15 mouse cellular contexts compared by ENCODE assay signal in the genomic region with DNA sequence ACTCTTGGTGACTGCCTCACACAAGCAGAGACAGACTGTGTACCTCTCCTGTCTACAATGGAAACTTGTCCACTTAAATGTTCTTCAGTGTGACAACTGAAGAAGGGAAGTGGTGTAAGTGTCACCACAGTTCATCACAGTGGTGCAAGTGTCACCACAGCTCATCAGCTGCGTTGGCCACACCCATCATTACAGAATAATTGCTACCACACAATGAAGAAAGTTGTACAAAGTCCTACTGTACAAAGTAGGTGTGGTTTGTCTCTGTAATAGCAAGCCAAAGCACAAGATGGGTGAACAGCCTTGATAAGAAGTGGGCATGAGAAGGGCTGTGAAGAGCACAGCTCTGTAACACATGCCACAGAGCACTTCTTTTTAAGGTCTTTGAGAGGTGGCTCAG. TPM values are rescaled to one million over a fixed set of nuclear protein-coding genes. Genes with fewer than 3 reads are reported as not detected.
A peak's percentile ranks its signal among the peaks of the same experiment; 100 is the strongest.
DNase-seq lines count a peak whose midpoint lies in the region; ATAC-seq and TF ChIP-seq lines count a peak whose summit lies in the region.
"Had no signal": no experiment of that assay in that cellular context is flagged by ENCODE, and none has a peak within 500 bp of the region (broad histone marks: within the 10 kb centered on the region; RNA-seq: fewer than 3 reads in every experiment).

No protein-coding gene starts in this region.

- no peak overlapping the region for H3K4me3 ChIP-seq in intestine, postnatal 0 days (ENCODE audit: low read depth, low read length)
- H3K4me3 ChIP-seq in midbrain, embryonic 13.5 days (replicated peaks) = no peak overlapping the region
- H3K4me3 ChIP-seq: gastrocnemius, adult 2 months; heart, embryonic 10.5 days had no signal

- no peaks in the 10 kb centered on the region for H3K27me3 ChIP-seq in intestine, postnatal 0 days (replicated peaks; ENCODE audit: control insufficient read depth, insufficient read depth, low read length)
- H3K27me3 ChIP-seq in midbrain, embryonic 13.5 days = no peaks in the 10 kb centered on the region

- WGBS in intestine, postnatal 0 days = 51% methylated on average over 1 of the region's 1 CpGs
- 95% methylated on average over 1 of the region's 1 CpGs for WGBS in midbrain, embryonic 13.5 days

- H3K4me2 ChIP-seq in intestine, postnatal 0 days (replicated peaks; ENCODE audit: low read depth) = no peak overlapping the region
- no peak overlapping the region for H3K4me2 ChIP-seq in midbrain, embryonic 13.5 days (replicated peaks)

- ATAC-seq in CD4-positive, CD25-positive, alpha-beta regulatory T cell, adult 4 months = peak; percentile 79
- ATAC-seq in activated CD4-positive, CD25-positive, alpha-beta regulatory T cell, adult 4 months = peak; percentile 85
- ATAC-seq in intestine, postnatal 0 days = peak; percentile 80
- no peak for ATAC-seq in midbrain, embryonic 13.5 days

- no peak for TF ChIP-seq CTCF in intestine, postnatal 0 days (IDR thresholded peaks at IDR 0.05; ENCODE audit: low read depth)

- peak; percentile 26 to 32 for DNase-seq in monocyte, adult 2 months (ENCODE audit: low read depth in 1 of 2, low spot score in 2 of 2)
- no peak for DNase-seq in embryo, embryonic 10.5 days (ENCODE audit: low spot score)
- DNase-seq in adipocyte (ENCODE audit: low spot score) = no peak
- DNase-seq: cerebellum, adult 9-10 months; gastrocnemius, adult 2 months; heart, postnatal 4 days; kidney, adult 11 months had no signal

- peaks cover 12% of the 10 kb centered on the region; the same call in 1 of the 2 replicates for H3K4me1 ChIP-seq in intestine, postnatal 0 days (replicated peaks; ENCODE audit: control insufficient read depth, insufficient read depth, low read length)
- peaks cover 27% of the 10 kb centered on the region for H3K4me1 ChIP-seq in midbrain, embryonic 13.5 days (replicated peaks)

- no peak overlapping the region; the same call in 1 of the 2 replicates for H3K27ac ChIP-seq in intestine, postnatal 0 days (ENCODE audit: low read depth, low read length)
- no peak overlapping the region for H3K27ac ChIP-seq in midbrain, embryonic 13.5 days
- H3K27ac ChIP-seq: gastrocnemius, adult 2 months; heart, embryonic 10.5 days had no signal

- 0 out of 2 replicates have a peak, but pooled peaks cover 2% of the 10 kb centered on the region for H3K36me3 ChIP-seq in intestine, postnatal 0 days (ENCODE audit: control insufficient read depth, insufficient read depth)
- H3K36me3 ChIP-seq in midbrain, embryonic 13.5 days = peaks cover 4% of the 10 kb centered on the region; the same call in 1 of the 2 replicates

- no peak overlapping the region for H3K9ac ChIP-seq in intestine, postnatal 0 days (ENCODE audit: low read depth, low read length)
- H3K9ac ChIP-seq in midbrain, embryonic 13.5 days (replicated peaks) = no peak overlapping the region

- H3K9me3 ChIP-seq in intestine, postnatal 0 days (ENCODE audit: control insufficient read depth) = no peaks in the 10 kb centered on the region
- H3K9me3 ChIP-seq in midbrain, embryonic 13.5 days = no peaks in the 10 kb centered on the region
- H3K9me3 ChIP-seq: heart, embryonic 10.5 days had no signal

RNA-seq across cellular contexts. Expression of gene Gm49361, which starts 33.0 kb away (rescaled TPM):
- polyA plus RNA-seq in CD4-positive, CD25-positive, alpha-beta regulatory T cell, adult 4 months (2017; shearing (Covaris generic)) = not detected
- polyA plus RNA-seq in activated CD4-positive, CD25-positive, alpha-beta regulatory T cell, adult 4 months (2017; shearing (Covaris generic)) = not detected
- not detected in 2 replicates for polyA plus RNA-seq in intestine, postnatal 0 days (2015; fragmentation: Nextera tagmentation; extraction: Ambion mirVana)
- not detected in 2 replicates for polyA plus RNA-seq in midbrain, embryonic 13.5 days (2015; fragmentation: Nextera tagmentation; extraction: Ambion mirVana)
- polyA plus RNA-seq: brain, embryonic 14.5 days; embryonic facial prominence, embryonic 11.5 days; forebrain, embryonic 11.5 days; heart, embryonic 10.5 days had no signal

RNA-seq across cellular contexts. Expression of gene Lats2, which starts 45.3 kb away (rescaled TPM):
- polyA plus RNA-seq in CD4-positive, CD25-positive, alpha-beta regulatory T cell, adult 4 months (2017; shearing (Covaris generic)) = 10 to 100 TPM; 25.6 to 25.8 TPM
- polyA plus RNA-seq in activated CD4-positive, CD25-positive, alpha-beta regulatory T cell, adult 4 months (2017; shearing (Covaris generic)) = 10 to 100 TPM; 17.9 to 20.7 TPM
- 8.6 and 9.6 TPM in 2 replicates for polyA plus RNA-seq in intestine, postnatal 0 days (2015; fragmentation: Nextera tagmentation; extraction: Ambion mirVana)
- 7.8 and 9.6 TPM in 2 replicates for polyA plus RNA-seq in midbrain, embryonic 13.5 days (2015; fragmentation: Nextera tagmentation; extraction: Ambion mirVana)

RNA-seq across cellular contexts. Expression of gene Xpo4, which starts 47.7 kb away (rescaled TPM):
- polyA plus RNA-seq in CD4-positive, CD25-positive, alpha-beta regulatory T cell, adult 4 months (2017; shearing (Covaris generic)) = 10 to 100 TPM; 26.9 to 29.6 TPM
- 10 to 100 TPM; 21.2 to 28.7 TPM for polyA plus RNA-seq in activated CD4-positive, CD25-positive, alpha-beta regulatory T cell, adult 4 months (2017; shearing (Covaris generic))
- 6.2 and 7.3 TPM in 2 replicates for polyA plus RNA-seq in intestine, postnatal 0 days (2015; fragmentation: Nextera tagmentation; extraction: Ambion mirVana)
- polyA plus RNA-seq in midbrain, embryonic 13.5 days (2015; fragmentation: Nextera tagmentation; extraction: Ambion mirVana) = 16.5 and 17.9 TPM in 2 replicates

Comparison
In these comparisons a context has a peak if more than half of its experiments do, and no peak if none do; other contexts are left out.
1. DNase-seq: peak in monocyte, adult 2 months (2 of 2); none in embryo, embryonic 10.5 days (single experiment) and adipocyte (single experiment).